Mouse (Mus musculus): ENCODE measurements around the gene Lmntd1. TPM values are rescaled to one million over a fixed set of nuclear protein-coding genes. Genes with fewer than 3 reads are reported as not detected.

Gene Lmntd1
- total RNA-seq (2021), result 1 to 10 TPM; 1.8 to 2.1 TPM
- long read RNA-seq, experiment 1, result 0 reads
- long read RNA-seq, experiment 2, result 0 reads

GRCm38 (mm10) chr6:145614219-145614618 lies at the start of gene Lmntd1:
Gene Lmntd1 (minus strand): TSS chr6:145614319.
- no peak for DNase-seq (ENCODE audit: low spot score in 2 of 2)

GRCm38 (mm10) chr6:145660943-145661342 lies 46.8 kb upstream of the Lmntd1 start:
- no peak for DNase-seq (ENCODE audit: low spot score in 2 of 2)

DNA sequence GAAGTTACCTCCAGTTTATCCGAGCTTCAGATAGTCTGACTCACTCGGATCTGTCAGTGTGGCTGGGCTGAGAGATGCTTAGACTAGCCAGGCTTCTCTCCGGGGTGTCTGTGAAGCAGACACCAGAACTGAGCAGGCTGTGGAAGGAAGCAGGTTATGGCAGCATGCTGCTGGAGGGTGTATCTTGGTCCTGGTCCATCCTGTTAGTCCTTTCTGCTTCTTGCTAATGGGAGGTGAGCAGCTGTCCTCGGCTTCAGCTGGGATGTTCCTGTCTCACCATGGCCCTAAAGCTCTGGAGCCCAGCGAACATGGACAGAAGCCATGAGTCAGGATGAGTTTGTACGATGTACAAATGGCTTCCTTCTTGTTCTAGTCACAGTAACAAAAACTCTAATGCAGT lies 45.0 kb upstream of the Lmntd1 start:
- DNase-seq (ENCODE audit: low spot score in 2 of 2), result no peak

- no peak for DNase-seq (ENCODE audit: low spot score in 2 of 2)
Observed at GRCm38 (mm10) chr6:145656740-145657591, 42.8 kb upstream of the Lmntd1 start.

GRCm38 (mm10) chr6:145655678-145656077 lies 41.6 kb upstream of the Lmntd1 start:
- no peak for DNase-seq (ENCODE audit: low spot score in 2 of 2)

- DNase-seq (ENCODE audit: low spot score in 2 of 2), result no peak
Observed at GRCm38 (mm10) chr6:145654062-145654836, 40.1 kb upstream of the Lmntd1 start.

- DNase-seq (ENCODE audit: low spot score in 2 of 2), result no peak
Observed at GRCm38 (mm10) chr6:145653626-145654025, 39.5 kb upstream of the Lmntd1 start.

GRCm38 (mm10) chr6:145652986-145653385 lies 38.9 kb upstream of the Lmntd1 start:
- no peak for DNase-seq (ENCODE audit: low spot score in 2 of 2)

- DNase-seq (ENCODE audit: low spot score in 2 of 2), result no peak
Observed at GRCm38 (mm10) chr6:145651976-145652375, 37.9 kb upstream of the Lmntd1 start.

- DNase-seq (ENCODE audit: low spot score in 2 of 2), result no peak
Observed at GRCm38 (mm10) chr6:145640971-145641506, 26.9 kb upstream of the Lmntd1 start.

- no peak for DNase-seq (ENCODE audit: low spot score in 2 of 2)
Observed at GRCm38 (mm10) chr6:145638248-145638647, 24.1 kb upstream of the Lmntd1 start.

GRCm38 (mm10) chr6:145636682-145637081 lies 22.6 kb upstream of the Lmntd1 start:
- DNase-seq (ENCODE audit: low spot score in 2 of 2), result no peak

- no peak for DNase-seq (ENCODE audit: low spot score in 2 of 2)
Observed at GRCm38 (mm10) chr6:145634454-145634853, 20.3 kb upstream of the Lmntd1 start.

DNA sequence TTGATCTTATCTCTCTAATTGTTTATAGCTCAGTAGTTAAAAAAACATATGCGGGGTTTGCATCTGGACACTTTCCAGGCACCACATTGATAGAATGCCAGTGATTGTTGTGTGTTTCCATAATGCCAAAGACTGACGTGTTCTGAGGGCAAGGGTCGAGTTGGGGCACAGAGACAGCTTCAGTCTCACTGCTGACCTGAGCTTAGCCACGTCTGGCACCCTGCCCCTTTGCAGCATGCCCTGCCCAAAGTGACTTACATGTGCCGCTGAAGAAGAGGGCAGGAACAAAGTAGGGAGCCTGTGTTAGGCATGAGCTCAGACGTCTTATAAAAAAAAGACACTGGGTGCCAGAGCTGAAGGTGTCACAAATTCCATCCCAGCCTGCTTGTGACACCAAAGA lies 16.1 kb upstream of the Lmntd1 start:
- DNase-seq (ENCODE audit: low spot score in 2 of 2), result no peak

GRCm38 (mm10) chr6:145623141-145623540 lies 9.0 kb upstream of the Lmntd1 start:
- no peak for DNase-seq (ENCODE audit: low spot score in 2 of 2)

- no peak for DNase-seq (ENCODE audit: low spot score in 2 of 2)
Observed at GRCm38 (mm10) chr6:145616402-145617229, 2.5 kb upstream of the Lmntd1 start.

- DNase-seq (ENCODE audit: low spot score in 2 of 2), result no peak
Observed at GRCm38 (mm10) chr6:145615666-145616210, 1.6 kb upstream of the Lmntd1 start, which contains the start of gene Tuba3b. Gene Tuba3b (plus strand): TSS chr6:145615757.

GRCm38 (mm10) chr6:145612611-145613010 lies 1.5 kb downstream of the Lmntd1 start:
- no peak for DNase-seq (ENCODE audit: low spot score in 2 of 2)

DNA sequence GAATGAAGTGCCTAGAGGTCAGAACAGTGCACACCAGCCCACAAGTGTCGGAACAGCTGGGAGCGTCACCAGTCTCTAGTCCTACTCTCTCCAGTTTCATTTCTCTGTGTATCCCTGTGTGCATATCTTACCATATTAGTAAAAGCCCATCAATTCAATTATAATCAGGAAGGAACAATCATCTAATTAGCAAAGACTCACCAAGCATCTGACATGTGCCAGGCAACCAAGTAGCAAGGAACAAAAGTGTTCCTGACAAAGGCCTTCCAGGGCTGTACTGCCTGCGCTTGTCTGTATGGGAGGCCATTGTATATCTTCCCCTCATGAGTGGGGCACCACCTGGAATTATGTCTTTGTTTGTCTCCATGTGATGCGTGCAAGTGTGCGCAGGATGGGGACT lies 3.2 kb downstream of the Lmntd1 start:
- DNase-seq (ENCODE audit: low spot score in 2 of 2), result no peak

DNA sequence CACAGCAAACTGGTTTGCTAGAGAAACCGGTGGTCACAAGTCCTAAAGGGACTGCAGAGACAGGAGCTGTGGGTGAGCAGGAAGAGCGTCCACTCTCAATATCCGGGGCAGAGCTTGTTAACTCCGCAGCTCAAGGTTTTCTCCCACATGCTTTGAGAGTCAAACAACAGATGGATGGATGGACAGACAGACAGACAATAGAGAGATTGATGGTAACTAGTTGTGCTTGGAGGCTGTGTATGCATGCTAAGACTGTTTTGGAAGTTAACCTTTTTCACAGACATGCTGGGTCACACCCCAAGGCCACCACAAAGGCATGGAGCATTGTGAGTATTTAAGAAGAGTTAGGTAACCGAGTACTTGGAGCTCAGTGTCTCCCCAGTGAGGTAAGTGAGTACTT lies 5.4 kb downstream of the Lmntd1 start:
- no peak for DNase-seq (ENCODE audit: low spot score in 2 of 2)

DNA sequence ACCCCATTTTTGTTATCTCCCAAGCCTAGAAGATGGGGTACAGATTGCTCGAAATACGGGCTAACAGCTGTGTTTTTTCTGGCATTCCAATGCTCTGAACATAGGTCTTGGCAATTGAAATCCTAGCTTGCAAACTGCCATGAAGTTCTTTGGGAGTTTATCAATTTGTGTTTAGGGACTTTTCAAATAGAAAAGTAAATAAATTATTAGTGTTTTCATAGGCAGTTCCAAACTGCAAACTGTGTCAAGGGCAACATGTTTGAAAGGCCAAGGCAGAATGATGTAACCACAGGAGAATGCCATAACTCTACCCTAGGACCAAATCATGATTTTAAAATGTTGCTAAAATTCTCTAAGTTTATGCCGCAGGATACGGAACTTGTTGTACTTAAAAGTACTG lies 6.4 kb downstream of the Lmntd1 start:
- DNase-seq (ENCODE audit: low spot score in 2 of 2), result no peak

Data from left cerebral cortex, adult 18-20 months (tissue).